Mouse (Mus musculus) midbrain, embryonic 12.5 days (tissue): ENCODE data around the gene Ctnna3. TPM values are rescaled to one million over a fixed set of nuclear protein-coding genes. Genes with fewer than 3 reads are reported as not detected.
A peak's percentile ranks its signal among the peaks of the same experiment; 100 is the strongest.
"Not testable (repeated sequence)": the region's sequence is repeated elsewhere in the genome, so short reads cannot be mapped to it uniquely, and the experiment has no call there.

Source experiments
- ATAC-seq: fragments of 200-750 bp; cut with Nextera tagmentation; 2 replicates; pipeline ENCODE4 v1.8.0; 2017; ENCODE audit warnings: low read depth, moderate TSS enrichment, moderate library complexity; ENCODE audit not compliant: low FRiP score
- H3K27ac ChIP-seq: fragments of 300-500 bp; sonication (generic); replicated peaks from 2 replicates; pipeline ENCODE4 v1.5.1; 2016; ENCODE audit warnings: mild to moderate bottlenecking
- H3K27me3 ChIP-seq: fragments of 300-500 bp; sonication (generic); 2 replicates; pipeline ENCODE4 v1.6.1; 2016; ENCODE audit warnings: mild to moderate bottlenecking
- H3K36me3 ChIP-seq: fragments of 300-500 bp; sonication (generic); 2 replicates; pipeline ENCODE4 v1.6.1; 2016
- H3K4me1 ChIP-seq: fragments of 300-500 bp; sonication (generic); 2 replicates; pipeline ENCODE4 v1.6.1; 2016
- H3K4me2 ChIP-seq: fragments of 300-500 bp; sonication (generic); replicated peaks from 2 replicates; pipeline ENCODE4 v1.6.1; 2016; ENCODE audit warnings: mild to moderate bottlenecking, moderate library complexity
- H3K4me3 ChIP-seq: fragments of 300-500 bp; sonication (generic); 2 replicates; pipeline ENCODE4 v1.5.1; 2016; ENCODE audit warnings: mild to moderate bottlenecking
- H3K9ac ChIP-seq: fragments of 300-500 bp; sonication (generic); replicated peaks from 2 replicates; pipeline ENCODE4 v1.6.1; 2016; ENCODE audit warnings: mild to moderate bottlenecking, moderate library complexity
- H3K9me3 ChIP-seq: fragments of 300-500 bp; sonication (generic); 2 replicates; pipeline ENCODE4 v1.6.1; 2016; ENCODE audit warnings: mild to moderate bottlenecking
- WGBS: fragments of 180-500 bp; shearing (Covaris S2); methylation state at CpG from one replicate; pipeline ENCODE4 v1.1.7; 2016; 5-methylcytosine and 5-hydroxymethylcytosine counted together
- polyA plus RNA-seq: library from polyadenylated mRNA; unstranded; fragments of >200 nt; fragmentation: Nextera tagmentation; extraction: Ambion mirVana; gene quantifications from 2 replicates; pipeline ENCODE4 v1.2.1, GENCODE M21; 2016

Ctnna3 gene
- polyA plus RNA-seq, 1 experiment from 2014 or later: not detected

- not testable (repeated sequence) for H3K4me1 ChIP-seq, H3K4me3 ChIP-seq, H3K36me3 ChIP-seq, H3K4me2 ChIP-seq, H3K27ac ChIP-seq, ATAC-seq, H3K9ac ChIP-seq, H3K27me3 ChIP-seq, H3K9me3 ChIP-seq
- WGBS: 22% methylated on average over 3 of the region's 3 CpGs
Measured at GRCm38 (mm10) chr10:64744099-64744498, 1314.2 kb downstream of the Ctnna3 start.

GRCm38 (mm10) chr10:64748651-64749050 lies 1318.8 kb downstream of the Ctnna3 start:
- no peaks in the 10 kb centered on the region for H3K27me3 ChIP-seq
- no peak overlapping the region for H3K4me2 ChIP-seq
- H3K4me1 ChIP-seq: no peaks in the 10 kb centered on the region
- ATAC-seq: no peak
- H3K9ac ChIP-seq: no peak overlapping the region
- no peak overlapping the region for H3K27ac ChIP-seq
- no peaks in the 10 kb centered on the region for H3K36me3 ChIP-seq
- no peak overlapping the region for H3K4me3 ChIP-seq
- no peaks in the 10 kb centered on the region for H3K9me3 ChIP-seq

- Histone ChIP-seq H3K4me1 (no peaks in the 10 kb centered on the region), H3K4me3 (no peak overlapping the region), H3K4me2 (no peak overlapping the region), H3K9me3 (no peaks in the 10 kb centered on the region), H3K27me3 (no peaks in the 10 kb centered on the region), H3K36me3 (no peaks in the 10 kb centered on the region), H3K9ac (no peak overlapping the region), H3K27ac (no peak overlapping the region)
- ATAC-seq: peak; percentile 27; the same call in 1 of the 2 replicates
- whole genome bisulfite sequencing: 48% methylated on average over 5 of the region's 5 CpGs
Measured at GRCm38 (mm10) chr10:64750791-64751190, 1320.9 kb downstream of the Ctnna3 start.

- H3K9me3 ChIP-seq: no peaks in the 10 kb centered on the region
- no peak overlapping the region for H3K4me3 ChIP-seq
- H3K27ac ChIP-seq: no peak overlapping the region
- no peak overlapping the region for H3K9ac ChIP-seq
- 91% methylated on average over 1 of the region's 1 CpGs for WGBS
- no peak for ATAC-seq
- H3K27me3 ChIP-seq: no peaks in the 10 kb centered on the region
- no peaks in the 10 kb centered on the region for H3K4me1 ChIP-seq
- no peak overlapping the region for H3K4me2 ChIP-seq
- H3K36me3 ChIP-seq: no peaks in the 10 kb centered on the region
Measured at GRCm38 (mm10) chr10:64836315-64836714, 1406.4 kb downstream of the Ctnna3 start.

GRCm38 (mm10) chr10:64861439-64861838 lies 1431.5 kb downstream of the Ctnna3 start:
- Histone ChIP-seq H3K9ac (no peak overlapping the region), H3K27me3 (no peaks in the 10 kb centered on the region), H3K9me3 (no peaks in the 10 kb centered on the region), H3K36me3 (no peaks in the 10 kb centered on the region), H3K4me1 (no peaks in the 10 kb centered on the region), H3K4me3 (no peak overlapping the region), H3K4me2 (no peak overlapping the region), H3K27ac (no peak overlapping the region)
- 85% methylated on average over 2 of the region's 2 CpGs for WGBS
- ATAC-seq: no peak

GRCm38 (mm10) chr10:64870888-64871287 lies 1441.0 kb downstream of the Ctnna3 start:
- Histone ChIP-seq H3K4me2 (no peak overlapping the region), H3K9ac (no peak overlapping the region), H3K27ac (no peak overlapping the region), H3K9me3 (no peaks in the 10 kb centered on the region), H3K4me1 (no peaks in the 10 kb centered on the region), H3K27me3 (no peaks in the 10 kb centered on the region), H3K4me3 (no peak overlapping the region), H3K36me3 (no peaks in the 10 kb centered on the region)
- WGBS: 78% methylated on average over 3 of the region's 3 CpGs
- ATAC-seq: no peak

GRCm38 (mm10) chr10:64876506-64876905 lies 1446.6 kb downstream of the Ctnna3 start:
- Histone ChIP-seq H3K9me3 (no peaks in the 10 kb centered on the region), H3K36me3 (no peaks in the 10 kb centered on the region), H3K4me1 (no peaks in the 10 kb centered on the region), H3K27me3 (no peaks in the 10 kb centered on the region), H3K4me2 (no peak overlapping the region), H3K9ac (no peak overlapping the region), H3K4me3 (no peak overlapping the region), H3K27ac (no peak overlapping the region)
- WGBS: 82% methylated on average over 2 of the region's 2 CpGs
- ATAC-seq: no peak

GRCm38 (mm10) chr10:64879860-64880259 lies 1450.0 kb downstream of the Ctnna3 start:
- WGBS: 73% methylated on average over 3 of the region's 3 CpGs
- Histone ChIP-seq H3K36me3 (no peaks in the 10 kb centered on the region), H3K27me3 (no peaks in the 10 kb centered on the region), H3K4me3 (no peak overlapping the region), H3K4me1 (no peaks in the 10 kb centered on the region), H3K27ac (no peak overlapping the region), H3K9ac (no peak overlapping the region), H3K9me3 (no peaks in the 10 kb centered on the region), H3K4me2 (no peak overlapping the region)
- ATAC-seq: 0 out of 2 replicates have a peak, but pooled peaks have one; percentile 30

- Histone ChIP-seq H3K36me3 (no peaks in the 10 kb centered on the region), H3K27me3 (no peaks in the 10 kb centered on the region), H3K4me3 (no peak overlapping the region), H3K9ac (no peak overlapping the region), H3K27ac (no peak overlapping the region), H3K4me2 (no peak overlapping the region), H3K9me3 (no peaks in the 10 kb centered on the region), H3K4me1 (no peaks in the 10 kb centered on the region)
- ATAC-seq: no peak
- WGBS: 89% methylated on average over 9 of the region's 9 CpGs
Measured at GRCm38 (mm10) chr10:64886946-64887345, 1457.0 kb downstream of the Ctnna3 start.

GRCm38 (mm10) chr10:64892458-64892857 lies 1462.6 kb downstream of the Ctnna3 start:
- Histone ChIP-seq H3K9ac (no peak overlapping the region), H3K27me3 (no peaks in the 10 kb centered on the region), H3K4me3 (no peak overlapping the region), H3K36me3 (no peaks in the 10 kb centered on the region), H3K9me3 (no peaks in the 10 kb centered on the region), H3K27ac (no peak overlapping the region), H3K4me1 (no peaks in the 10 kb centered on the region), H3K4me2 (no peak overlapping the region)
- peak; percentile 34; the same call in 1 of the 2 replicates for ATAC-seq

- 82% methylated on average over 1 of the region's 1 CpGs for WGBS
- Histone ChIP-seq H3K9me3 (no peaks in the 10 kb centered on the region), H3K27me3 (no peaks in the 10 kb centered on the region), H3K36me3 (no peaks in the 10 kb centered on the region), H3K4me3 (no peak overlapping the region), H3K27ac (no peak overlapping the region), H3K9ac (no peak overlapping the region), H3K4me2 (no peak overlapping the region), H3K4me1 (no peaks in the 10 kb centered on the region)
- no peak for ATAC-seq
Measured at GRCm38 (mm10) chr10:64898739-64899138, 1468.8 kb downstream of the Ctnna3 start.

- ATAC-seq: no peak
- Histone ChIP-seq H3K4me2 (no peak overlapping the region), H3K27me3 (no peaks in the 10 kb centered on the region), H3K9ac (no peak overlapping the region), H3K27ac (no peak overlapping the region), H3K9me3 (no peaks in the 10 kb centered on the region), H3K4me1 (no peaks in the 10 kb centered on the region), H3K4me3 (no peak overlapping the region), H3K36me3 (no peaks in the 10 kb centered on the region)
- 86% methylated on average over 3 of the region's 3 CpGs for WGBS
Measured at GRCm38 (mm10) chr10:64901726-64902125, 1471.8 kb downstream of the Ctnna3 start.

- no peak for ATAC-seq
- Histone ChIP-seq H3K27me3 (no peaks in the 10 kb centered on the region), H3K4me2 (no peak overlapping the region), H3K9ac (no peak overlapping the region), H3K4me3 (no peak overlapping the region), H3K27ac (no peak overlapping the region), H3K9me3 (no peaks in the 10 kb centered on the region), H3K4me1 (no peaks in the 10 kb centered on the region), H3K36me3 (no peaks in the 10 kb centered on the region)
- WGBS: 86% methylated on average over 7 of the region's 7 CpGs
Measured at GRCm38 (mm10) chr10:64940975-64941374, 1511.1 kb downstream of the Ctnna3 start.
